Comparison of ENCODE assay signal across 9 mouse cellular contexts in the genomic region with DNA sequence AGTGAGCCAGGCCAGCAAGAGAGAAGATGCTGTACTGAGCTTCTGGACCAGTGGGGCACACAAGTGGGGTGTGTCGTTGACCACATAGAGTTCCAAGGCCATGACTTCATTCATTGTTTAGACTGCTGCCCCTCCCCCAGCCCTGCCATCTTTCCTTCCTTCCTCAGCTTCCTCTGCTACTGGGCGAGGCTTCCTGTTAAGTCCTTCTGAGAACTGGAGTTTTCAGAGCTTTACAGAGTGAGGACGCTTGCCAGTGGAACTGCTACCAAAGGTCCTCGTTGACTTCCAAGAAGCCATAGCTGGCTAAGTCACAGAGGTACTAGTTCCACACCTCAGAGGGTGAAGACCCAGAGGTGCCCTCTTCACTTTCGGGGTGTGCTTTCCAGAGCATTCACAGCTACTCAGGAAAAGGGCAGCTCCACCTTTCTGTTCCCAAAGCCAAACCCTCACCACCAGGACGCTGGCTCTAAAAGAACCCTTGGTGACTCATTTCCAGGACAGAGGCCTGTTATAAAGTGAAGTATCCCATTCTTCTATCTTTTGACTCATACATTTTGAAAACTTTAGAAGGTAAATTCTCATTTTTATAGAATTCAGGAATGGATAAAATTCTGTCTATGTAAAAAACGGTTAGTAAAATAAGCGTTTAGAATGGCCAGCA. TPM values are rescaled to one million over a fixed set of nuclear protein-coding genes. Genes with fewer than 3 reads are reported as not detected.
DNase-seq lines count a peak whose midpoint lies in the region; ATAC-seq and TF ChIP-seq lines count a peak whose summit lies in the region.
"Had no signal": no experiment of that assay in that cellular context is flagged by ENCODE, and none has a peak within 500 bp of the region (broad histone marks: within the 10 kb centered on the region; RNA-seq: fewer than 3 reads in every experiment).

No protein-coding gene starts in this region.

- 66% methylated on average over 8 of the region's 8 CpGs for whole genome bisulfite sequencing in lung, embryonic 14.5 days

- H3K79me2 ChIP-seq in C2C12 (ENCODE audit: control insufficient read depth, insufficient read depth) = no peaks in the 10 kb centered on the region

- no peak for TF ChIP-seq CTCF in C2C12 (IDR thresholded peaks at IDR 0.05; ENCODE audit: control insufficient read depth, insufficient read depth, insufficient read length)
- no peak for TF ChIP-seq CTCF in lung, embryonic 14.5 days (IDR thresholded peaks at IDR 0.05; ENCODE audit: low read depth)

- no peaks in the 10 kb centered on the region for H3K36me3 ChIP-seq in C2C12 (ENCODE audit: control insufficient read depth, insufficient read depth)
- H3K36me3 ChIP-seq in lung, embryonic 14.5 days (ENCODE audit: insufficient read depth) = no peaks in the 10 kb centered on the region

- no peaks in the 10 kb centered on the region for H3K79me3 ChIP-seq in C2C12 (ENCODE audit: low read depth)

- no peak overlapping the region for H3ac ChIP-seq in C2C12 (ENCODE audit: control insufficient read depth, insufficient read length, low read depth)

- no peak overlapping the region for H3K4me2 ChIP-seq in lung, embryonic 14.5 days

- H3K4me3 ChIP-seq in C2C12 (ENCODE audit: insufficient read depth, poor library complexity, severe bottlenecking) = no peak overlapping the region
- H3K4me3 ChIP-seq in lung, embryonic 14.5 days (ENCODE audit: low read depth, low read length) = no peak overlapping the region

- peak; percentile 39; the same call in 1 of the 2 replicates for ATAC-seq in lung, embryonic 14.5 days (ENCODE audit: insufficient read depth)

- peak; percentile 55 to 74 for DNase-seq in adrenal gland, postnatal 36 days
- peak; percentile 33 for DNase-seq in induced T-regulatory cell, adult 2 months (ENCODE audit: low read depth)
- DNase-seq in lung, embryonic 14.5 days = peak; percentile 65
- DNase-seq in B cell, adult 2 months = no peak
- no peak for DNase-seq in spleen, postnatal 14 days (ENCODE audit: low spot score in 2 of 2)
- DNase-seq in natural killer cell, adult 2 months (ENCODE audit: low spot score in 2 of 2) = no peak
- DNase-seq in right cerebral cortex, postnatal 36 days (ENCODE audit: low spot score in 2 of 2) = no peak

- H3K4me1 ChIP-seq in lung, embryonic 14.5 days (ENCODE audit: insufficient read depth) = no peaks in the 10 kb centered on the region

- H3K9ac ChIP-seq in lung, embryonic 14.5 days = no peak overlapping the region
- H3K9ac ChIP-seq: liver, embryonic 14.5 days had no signal

- no peaks in the 10 kb centered on the region for H3K27me3 ChIP-seq in C2C12 (ENCODE audit: control insufficient read depth, insufficient read depth, insufficient read length)
- no peaks in the 10 kb centered on the region for H3K27me3 ChIP-seq in lung, embryonic 14.5 days (ENCODE audit: insufficient read depth, low read length)

- H3K27ac ChIP-seq in lung, embryonic 14.5 days (ENCODE audit: low read depth) = peak overlapping the region; percentile 54; the same call in 1 of the 2 replicates
- H3K27ac ChIP-seq: liver, embryonic 14.5 days had no signal

- no peaks in the 10 kb centered on the region for H3K9me3 ChIP-seq in lung, embryonic 14.5 days (ENCODE audit: low read depth, low read length)

TF ChIP-seq in C2C12, 6 proteins besides CTCF, POLR2A, EP300 and RAD21:
- TF ChIP-seq CEBPB (IDR thresholded peaks at IDR 0.05; ENCODE audit: low read depth) = no peak
- peak; percentile 23 for TF ChIP-seq MAX (IDR thresholded peaks at IDR 0.05)
- TF ChIP-seq USF1 (IDR thresholded peaks at IDR 0.05; ENCODE audit: low read depth) = no peak
- no peak for TF ChIP-seq MYOD1 (IDR thresholded peaks at IDR 0.05; ENCODE audit: control insufficient read depth, insufficient read length, low read depth)
- no peak for TF ChIP-seq MYOG (IDR thresholded peaks at IDR 0.05; ENCODE audit: control insufficient read depth, extremely low read depth, insufficient read length)
- peak; percentile 61 for TF ChIP-seq FOSL1 (IDR thresholded peaks at IDR 0.05; ENCODE audit: insufficient read depth, low read length, poor library complexity, severe bottlenecking)

RNA-seq across cellular contexts. Expression of a gene that starts 49.6 kb away (rescaled TPM):
- 15.3 TPM for polyA plus RNA-seq in C2C12 (2012; fragmentation: generic; extraction: Trizol)
- total RNA-seq in adrenal gland, postnatal 36 days (2021) = 10 to 100 TPM; 25.6 to 29.1 TPM
- 28.2 and 30.8 TPM in 2 replicates for polyA plus RNA-seq in lung, embryonic 14.5 days (2014; fragmentation: Nextera tagmentation; extraction: Ambion mirVana)

Comparison
In these comparisons a context has a peak if more than half of its experiments do, and no peak if none do; other contexts are left out.
1. DNase-seq: peak in adrenal gland, postnatal 36 days (2 of 2), induced T-regulatory cell, adult 2 months (single experiment) and lung, embryonic 14.5 days (single experiment); none in B cell, adult 2 months (0 of 2), spleen, postnatal 14 days (0 of 2), natural killer cell, adult 2 months (0 of 2) and right cerebral cortex, postnatal 36 days (0 of 2).